Mouse (Mus musculus) right cerebral cortex, adult 2 months (tissue): ENCODE measurements around the gene Pmel.
"Not testable (repeated sequence)": the region's sequence is repeated elsewhere in the genome, so short reads cannot be mapped to it uniquely, and the experiment has no call there.

Experiments
- DNase-seq, 2 experiments: peaks; one replicate each; pipeline ENCODE4 v3.0.0; 2021 to 2022; ENCODE audit warnings: low spot score in 2 of 2

The Pmel gene

GRCm38 (mm10) chr10:128702328-128703007 lies 1.5 kb upstream of the Pmel start:
- DNase-seq, result no peak

GRCm38 (mm10) chr10:128704491-128705316 lies 709 bp downstream of the Pmel start, which contains the start of gene Cdk2:
Gene Cdk2 (minus strand): TSS chr10:128705031.
- peak; percentile 75 to 79 for DNase-seq

- DNase-seq, result no peak
Observed at GRCm38 (mm10) chr10:128705317-128705693, 1.3 kb downstream of the Pmel start.

- DNase-seq, result not testable (repeated sequence)
Observed at GRCm38 (mm10) chr10:128711318-128711717, 7.3 kb downstream of the Pmel start.

- DNase-seq, result no peak
Observed at GRCm38 (mm10) chr10:128715559-128716537, 11.9 kb downstream of the Pmel start.

- DNase-seq, result not testable (repeated sequence)
Observed at GRCm38 (mm10) chr10:128725466-128725865, 21.5 kb downstream of the Pmel start.

- no peak for DNase-seq
Observed at GRCm38 (mm10) chr10:128728059-128728458, 24.1 kb downstream of the Pmel start.

GRCm38 (mm10) chr10:128731002-128731433 lies 27.0 kb downstream of the Pmel start:
- peak; percentile 63 to 68 for DNase-seq

- DNase-seq, result no peak
Observed at GRCm38 (mm10) chr10:128731992-128732391, 28.0 kb downstream of the Pmel start.

- no peak for DNase-seq
Observed at GRCm38 (mm10) chr10:128737435-128737834, 33.4 kb downstream of the Pmel start.

GRCm38 (mm10) chr10:128740296-128740695 lies 36.3 kb downstream of the Pmel start:
- DNase-seq, result no peak

- no peak for DNase-seq
Observed at GRCm38 (mm10) chr10:128742616-128743015, 38.6 kb downstream of the Pmel start.

- DNase-seq, result no peak
Observed at GRCm38 (mm10) chr10:128743235-128743634, 39.2 kb downstream of the Pmel start.

- DNase-seq, result peak; percentile 45 to 55
Observed at GRCm38 (mm10) chr10:128743791-128744191, 39.8 kb downstream of the Pmel start.

- DNase-seq, result peak in 1 of 2 experiments; percentile 25
Observed at GRCm38 (mm10) chr10:128744211-128744610, 40.2 kb downstream of the Pmel start.

GRCm38 (mm10) chr10:128744680-128745601 lies 40.9 kb downstream of the Pmel start, which contains the start of gene Dgka:
Gene Dgka (minus strand): TSS chr10:128744855.
- DNase-seq, result no peak

GRCm38 (mm10) chr10:128745946-128746613 lies 42.1 kb downstream of the Pmel start:
- DNase-seq, result no peak

GRCm38 (mm10) chr10:128746972-128747645 lies 43.1 kb downstream of the Pmel start:
- DNase-seq, result no peak

GRCm38 (mm10) chr10:128747646-128748251 lies 43.8 kb downstream of the Pmel start, which contains the start of gene Pym1:
Gene Pym1 (plus strand): TSS chr10:128747889.
- DNase-seq, result no peak
